Mouse (Mus musculus): ENCODE measurements around the gene Wdr70. TPM values are rescaled to one million over a fixed set of nuclear protein-coding genes. Genes with fewer than 3 reads are reported as not detected.

Wdr70 gene
- 38.1 TPM for polyA plus RNA-seq (2017; shearing (Covaris generic))

DNA sequence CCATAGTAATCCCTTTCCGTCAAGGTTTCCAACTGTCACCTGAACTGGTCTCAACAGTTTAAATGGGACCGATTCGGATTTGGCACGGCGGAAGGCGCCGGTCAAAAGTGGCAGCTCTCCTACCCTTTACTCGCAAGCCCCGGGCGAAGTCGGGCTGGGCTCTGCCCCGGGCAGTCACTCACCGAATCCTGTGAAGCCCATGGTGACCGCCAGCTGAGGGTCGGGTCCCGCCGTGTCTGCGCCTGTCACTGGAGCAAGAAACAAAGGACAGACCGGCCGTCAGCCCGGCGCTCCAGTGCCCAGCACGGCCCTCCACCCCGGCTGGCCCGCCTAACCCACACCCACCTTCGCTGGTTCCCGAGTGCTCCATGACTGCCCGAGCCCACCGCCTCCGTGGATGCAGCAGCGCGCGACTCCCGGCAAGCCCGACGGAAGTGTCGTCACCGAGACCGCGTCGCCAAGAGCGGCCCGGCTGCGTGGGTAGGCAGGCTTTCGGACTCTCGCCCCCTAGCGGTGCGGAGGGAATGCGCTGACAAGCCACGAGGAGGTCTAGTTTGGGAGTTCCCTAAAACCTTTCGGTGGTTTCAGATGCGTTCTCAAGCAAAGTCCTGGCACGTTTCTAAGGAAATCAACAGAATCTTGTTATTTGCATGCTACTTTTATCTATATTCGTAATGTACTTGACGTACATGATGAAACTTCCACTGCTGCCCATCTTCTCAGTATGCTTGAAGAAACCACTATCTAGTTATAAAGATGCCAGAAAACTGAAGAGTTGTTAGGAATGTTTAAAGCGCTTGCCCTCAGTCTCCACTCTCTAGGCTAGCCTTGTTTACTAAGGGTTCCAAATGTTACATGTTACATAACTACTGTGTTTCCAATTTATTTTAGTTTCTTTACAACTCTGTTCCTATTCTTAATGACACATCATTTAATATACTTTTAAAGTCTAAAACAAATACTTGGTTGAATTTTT lies at the start of gene Wdr70:
TSS of gene Wdr70 (minus strand) at position 436 of the 976 bp plus-strand sequence.

DNA sequence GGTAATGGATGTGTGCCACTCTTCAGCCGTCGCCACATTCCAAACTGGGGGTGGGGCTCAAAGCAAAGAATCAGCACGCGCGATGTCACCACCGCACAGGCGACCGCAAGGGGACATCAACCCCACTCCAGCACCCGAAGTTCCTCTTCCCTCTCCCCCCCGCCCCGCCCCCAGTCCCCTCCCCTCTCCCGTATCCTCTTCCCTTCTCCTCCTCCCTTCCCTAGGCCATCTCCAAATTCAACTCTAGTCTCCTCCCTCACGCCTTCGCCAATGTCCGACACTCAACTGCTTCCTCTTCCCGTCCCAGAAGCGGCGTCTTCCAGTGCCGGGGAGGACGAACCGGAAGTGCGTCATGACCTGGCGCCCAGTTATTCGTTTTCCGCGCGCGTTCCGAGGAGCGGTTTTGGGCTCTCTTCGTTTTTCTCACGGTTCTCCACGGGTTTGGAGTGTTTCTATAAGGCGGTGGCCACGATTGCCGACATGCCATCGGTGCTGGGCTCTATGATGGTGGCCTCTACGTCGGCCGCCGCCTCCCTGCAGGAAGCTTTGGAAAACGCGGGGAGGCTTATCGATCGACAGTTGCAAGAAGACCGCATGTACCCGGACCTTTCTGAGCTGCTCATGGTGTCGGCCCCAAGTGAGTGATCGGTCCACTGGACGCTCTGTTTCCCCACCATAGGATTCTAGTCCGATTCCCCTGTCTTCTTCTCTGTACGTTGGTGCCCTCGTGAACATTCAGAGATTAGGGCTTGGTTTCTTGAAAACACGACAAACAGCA lies 10.1 kb upstream of the Wdr70 start, which contains the start of gene Nup155:
TSS of gene Nup155 (plus strand) at position 308 of the 778 bp plus-strand sequence.

Other genes with a start within 250 kb of the Wdr70 start
- gene Nup155, start 10.1 kb upstream of the Wdr70 start, polyA plus RNA-seq (2017; shearing (Covaris generic)), result 12.7 TPM
- gene Cplane1, start 69.9 kb upstream of the Wdr70 start, polyA plus RNA-seq (2017; shearing (Covaris generic)), result 17.6 TPM